Mouse (Mus musculus) 3134 (cell line): ENCODE results near the gene Mdm2.

ENCODE experiments used
- DNase-seq: peaks from one replicate; pipeline ENCODE4 v3.0.0-alpha.2; 2011; ENCODE audit warnings: low spot score; ENCODE audit not compliant: insufficient read length; ENCODE audit errors: extremely low read depth

Gene Mdm2

DNA sequence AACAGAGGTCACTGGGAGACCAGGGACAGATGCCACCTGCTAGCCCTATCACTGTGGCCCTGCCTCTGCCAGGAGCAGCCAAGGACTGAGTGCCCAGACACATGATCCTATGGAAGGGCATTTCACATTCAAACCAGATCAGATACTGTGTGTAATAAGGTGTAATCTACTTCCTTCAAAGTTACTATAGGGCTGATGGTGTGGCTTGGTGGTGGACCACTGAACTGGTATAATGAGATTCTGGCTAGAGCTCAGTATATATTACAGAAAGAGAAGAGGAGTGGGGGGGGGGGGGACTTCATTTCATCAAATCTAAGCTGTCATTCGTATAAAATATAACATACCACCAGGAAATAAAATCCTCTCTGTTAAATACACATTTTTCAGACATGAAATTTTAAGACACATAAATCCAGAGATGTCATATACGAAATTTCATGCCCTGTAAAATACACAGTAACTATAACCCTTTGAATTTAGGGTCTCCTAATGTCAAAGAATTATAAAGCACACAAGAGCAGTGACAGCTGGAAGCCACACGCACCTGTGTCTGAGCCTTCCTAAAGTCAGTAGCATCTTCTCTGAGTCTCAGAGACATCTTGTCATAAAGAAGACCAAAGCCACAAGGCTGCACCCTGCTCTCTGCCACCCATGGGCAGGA is 36.1 kb downstream of the Mdm2 start:
- DNase-seq, result no peak

DNA sequence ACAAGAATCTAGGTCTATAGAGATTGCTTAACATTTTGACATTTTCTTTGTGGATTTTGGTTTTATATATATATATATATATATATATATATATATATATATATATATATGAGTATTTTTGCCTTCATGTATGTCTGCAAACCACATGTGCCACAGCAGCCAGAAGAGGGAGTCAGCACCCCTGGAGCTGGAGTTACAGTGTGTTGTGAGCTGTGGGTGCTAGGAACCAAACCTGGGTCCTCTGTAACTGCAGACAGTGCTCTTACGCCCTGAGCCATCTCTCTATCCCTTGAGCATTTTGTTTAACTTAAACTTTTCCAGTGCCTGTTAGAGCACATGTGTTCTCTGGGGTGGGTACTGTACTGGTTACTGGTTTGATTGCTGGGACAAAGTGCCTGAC is 36.6 kb downstream of the Mdm2 start:
- no peak for DNase-seq

DNA sequence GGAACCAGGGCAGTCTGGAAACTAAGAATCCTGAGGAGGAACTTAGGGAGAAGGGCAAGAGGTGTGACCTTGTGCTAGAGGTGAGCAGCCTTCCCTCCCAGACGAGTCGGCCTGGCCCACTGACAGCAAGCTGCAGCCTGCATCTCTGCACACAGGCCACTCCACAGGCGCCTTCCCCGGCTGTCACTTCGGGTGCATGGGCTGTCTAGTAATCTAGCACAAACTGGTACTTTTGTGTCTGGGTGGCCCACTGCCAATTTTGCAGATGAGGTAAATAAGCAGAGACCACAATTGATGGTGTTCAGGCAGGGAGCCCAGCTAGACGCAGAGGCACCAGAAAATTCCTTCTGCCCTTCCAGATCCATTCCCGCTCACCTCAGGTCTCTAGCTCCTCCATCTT is 37.9 kb downstream of the Mdm2 start:
- DNase-seq, result no peak

DNA sequence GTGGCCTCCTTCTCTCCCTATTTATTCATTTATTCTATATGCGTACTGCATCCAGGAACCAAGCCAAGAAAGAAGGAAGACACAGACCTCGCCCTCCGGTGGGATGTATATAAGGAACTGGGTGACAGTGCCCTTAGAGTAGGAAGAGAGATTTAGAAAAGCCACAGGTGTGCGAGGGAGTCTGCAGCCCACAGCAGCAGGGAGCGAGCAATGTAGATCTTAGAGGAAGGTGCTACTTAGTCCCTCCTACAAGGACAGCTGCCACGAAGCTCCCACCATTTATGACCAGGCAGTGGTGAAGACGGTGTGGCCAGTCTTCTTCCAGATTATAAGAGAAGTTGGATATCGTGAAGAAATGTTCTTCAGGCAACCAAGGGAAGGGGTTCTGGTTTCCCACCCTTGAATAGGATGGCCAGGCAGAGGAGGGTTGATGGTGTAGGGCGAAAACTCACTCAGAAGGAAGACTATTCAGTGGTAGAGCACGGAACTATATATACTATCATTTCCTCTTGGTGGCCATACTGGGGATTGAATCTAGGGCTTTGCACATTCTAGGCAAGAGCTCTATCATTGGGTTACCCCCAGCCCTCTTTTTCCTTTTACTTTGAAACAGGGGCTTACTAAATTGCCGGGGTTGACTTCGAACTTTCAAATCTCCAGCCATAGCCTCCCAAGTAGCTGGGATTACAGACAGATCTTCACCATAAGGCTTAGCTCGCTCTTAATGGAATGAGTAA is 38.5 kb downstream of the Mdm2 start:
- DNase-seq, result no peak

DNA sequence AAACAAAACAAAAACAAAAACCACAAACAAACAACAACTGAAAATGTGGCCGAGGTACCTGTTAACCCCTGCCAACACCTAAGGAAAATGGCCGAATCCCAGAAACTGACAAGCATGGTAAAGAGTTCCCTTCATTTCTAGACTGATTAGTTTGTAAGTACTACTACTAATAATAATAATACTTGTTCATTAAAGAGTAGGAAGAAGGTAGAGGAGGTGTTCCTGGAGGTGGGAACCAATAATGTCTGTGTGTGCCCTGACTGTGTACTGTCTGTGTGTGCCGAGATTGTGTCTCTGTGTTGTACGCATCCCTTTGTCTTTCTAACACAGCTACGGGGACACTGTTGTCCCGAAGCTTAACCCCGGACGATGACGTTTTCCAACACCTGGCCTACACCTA is 39.3 kb downstream of the Mdm2 start:
- no peak for DNase-seq

DNA sequence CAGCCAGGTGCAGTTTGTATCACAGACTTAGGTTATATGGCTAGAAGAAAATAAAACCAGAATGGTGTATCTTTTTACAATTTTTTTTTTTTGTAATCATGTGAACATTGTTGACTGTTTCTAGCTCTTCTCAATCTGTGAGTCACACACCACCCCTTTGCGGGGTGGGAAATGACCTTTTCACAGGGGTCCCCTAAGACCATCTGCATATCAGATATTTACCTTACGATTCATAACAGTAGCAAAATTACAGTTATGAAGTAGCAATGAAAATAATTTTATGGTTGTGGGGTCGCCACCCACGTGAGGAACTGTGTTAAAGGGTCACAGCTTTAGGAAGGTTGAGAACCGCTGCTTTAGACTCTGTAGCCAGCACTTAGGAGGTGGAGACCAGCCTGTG is 39.8 kb downstream of the Mdm2 start:
- DNase-seq, result no peak

DNA sequence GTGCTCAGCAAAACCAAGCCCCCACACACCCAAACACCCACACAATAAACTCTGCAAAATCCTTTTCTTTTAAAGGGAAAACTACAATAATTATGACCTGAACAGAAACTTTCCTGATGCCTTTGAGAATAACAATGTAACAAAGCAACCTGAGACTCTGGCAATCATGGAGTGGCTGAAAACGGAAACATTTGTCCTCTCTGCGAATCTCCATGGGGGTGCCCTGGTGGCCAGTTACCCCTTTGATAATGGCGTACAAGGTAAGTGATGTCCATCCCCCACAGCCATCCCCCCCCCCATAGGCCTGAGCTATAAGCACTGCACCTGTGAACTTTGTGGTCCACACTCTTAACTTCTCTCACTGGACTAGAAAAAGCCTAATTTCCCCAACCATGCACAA is 40.5 kb downstream of the Mdm2 start:
- no peak for DNase-seq

DNA sequence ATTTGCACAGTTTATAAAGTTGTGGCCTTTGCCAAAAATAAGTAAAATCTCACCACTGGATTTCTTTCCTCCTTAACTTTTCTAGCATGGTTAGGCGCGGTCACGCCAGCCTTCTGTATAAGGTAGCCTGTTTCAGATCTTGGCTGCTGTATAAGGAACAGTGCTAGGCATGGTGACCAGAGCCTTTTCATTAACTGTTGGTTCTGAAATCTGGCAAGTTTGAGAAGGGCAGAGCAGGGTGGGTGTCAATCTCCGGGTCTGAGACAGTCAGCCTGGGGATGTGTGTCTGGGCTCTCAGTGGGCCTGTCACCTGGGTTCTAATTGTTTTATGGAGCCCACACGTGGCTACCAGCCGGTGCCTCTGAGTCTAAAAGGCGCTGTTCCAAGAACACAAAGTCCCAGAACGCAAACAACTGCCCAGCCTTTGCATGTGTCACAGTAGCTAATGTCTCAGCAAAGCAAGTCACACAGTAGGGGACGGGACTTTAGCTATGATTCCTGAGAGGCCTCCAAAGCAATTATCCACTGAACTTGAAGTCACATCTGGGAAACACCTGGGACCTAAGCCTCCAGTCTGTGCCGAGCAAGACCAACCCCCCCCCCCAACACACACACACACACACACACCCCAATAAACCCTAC is 41.0 kb downstream of the Mdm2 start:
- DNase-seq, result no peak

DNA sequence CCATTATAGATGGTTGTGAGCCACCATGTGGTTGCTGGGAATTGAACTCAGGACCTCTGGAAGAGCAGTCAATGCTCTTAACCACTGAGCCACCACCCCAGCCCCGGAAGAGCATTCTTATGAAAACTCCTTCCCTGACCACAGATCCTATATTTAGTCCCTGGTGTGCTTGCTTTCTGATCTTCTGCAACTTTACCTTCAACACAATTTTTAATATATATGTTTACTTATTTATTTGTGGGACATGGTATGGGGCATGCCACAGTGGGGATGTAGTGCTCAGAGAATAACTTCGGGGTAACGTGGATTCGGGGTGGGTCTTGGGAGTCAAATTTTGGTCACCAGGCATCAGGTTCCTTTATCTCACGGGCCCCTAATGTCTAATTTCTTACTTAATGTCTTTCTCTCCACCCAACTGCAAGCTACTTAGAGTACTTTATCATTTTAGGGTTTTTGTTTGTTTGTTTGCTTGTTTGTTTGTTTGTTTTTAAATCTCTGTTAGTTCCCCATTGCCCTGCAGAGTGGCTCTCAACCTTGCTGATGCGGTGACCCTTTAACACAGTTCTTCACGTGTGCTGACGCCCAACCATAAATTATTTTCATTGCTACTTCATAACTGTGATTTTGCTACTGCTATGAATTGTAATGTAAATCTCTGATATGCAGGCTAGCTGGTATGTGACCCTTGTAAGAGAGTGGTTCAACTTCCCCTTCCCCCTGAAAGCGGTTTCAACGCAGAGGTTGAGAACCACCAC is 41.8 kb downstream of the Mdm2 start:
- no peak for DNase-seq

DNA sequence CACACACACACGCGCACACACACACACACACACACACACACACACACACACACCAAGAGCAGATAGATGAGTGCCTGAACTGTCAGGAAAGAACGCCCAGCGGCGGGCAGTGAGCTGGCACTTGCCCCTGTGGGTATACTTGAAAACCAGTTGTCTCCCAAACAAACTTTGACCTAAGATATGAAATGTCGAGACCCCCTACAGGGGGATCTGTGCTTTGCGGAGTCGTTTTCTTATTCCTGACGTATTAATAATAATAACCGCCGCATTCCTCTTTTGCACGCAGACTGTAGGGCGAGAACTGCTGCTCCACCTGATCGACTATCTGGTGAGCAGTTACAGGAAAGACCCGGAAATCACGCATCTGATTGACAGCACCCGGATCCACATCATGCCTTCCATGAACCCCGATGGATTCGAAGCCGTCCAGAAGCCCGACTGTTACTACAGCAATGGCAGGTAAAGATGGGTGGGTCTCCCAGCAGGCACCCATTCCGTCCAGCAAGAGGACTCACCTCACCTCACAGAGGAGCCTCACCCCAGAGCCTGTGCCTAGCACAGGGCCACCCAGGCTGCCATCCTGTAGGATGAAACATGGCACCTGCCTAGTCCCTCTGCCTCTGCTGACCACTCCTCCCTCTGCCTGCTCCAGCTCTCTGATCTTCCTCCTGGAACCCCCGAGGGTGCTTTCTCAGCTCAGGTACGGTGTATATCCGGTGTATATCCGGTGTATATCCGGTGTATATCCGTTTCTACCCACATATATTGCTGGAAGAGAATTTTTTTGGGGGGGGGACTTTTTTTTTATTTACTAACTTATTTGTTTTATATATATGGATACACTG is 42.7 kb downstream of the Mdm2 start:
- DNase-seq, result no peak

DNA sequence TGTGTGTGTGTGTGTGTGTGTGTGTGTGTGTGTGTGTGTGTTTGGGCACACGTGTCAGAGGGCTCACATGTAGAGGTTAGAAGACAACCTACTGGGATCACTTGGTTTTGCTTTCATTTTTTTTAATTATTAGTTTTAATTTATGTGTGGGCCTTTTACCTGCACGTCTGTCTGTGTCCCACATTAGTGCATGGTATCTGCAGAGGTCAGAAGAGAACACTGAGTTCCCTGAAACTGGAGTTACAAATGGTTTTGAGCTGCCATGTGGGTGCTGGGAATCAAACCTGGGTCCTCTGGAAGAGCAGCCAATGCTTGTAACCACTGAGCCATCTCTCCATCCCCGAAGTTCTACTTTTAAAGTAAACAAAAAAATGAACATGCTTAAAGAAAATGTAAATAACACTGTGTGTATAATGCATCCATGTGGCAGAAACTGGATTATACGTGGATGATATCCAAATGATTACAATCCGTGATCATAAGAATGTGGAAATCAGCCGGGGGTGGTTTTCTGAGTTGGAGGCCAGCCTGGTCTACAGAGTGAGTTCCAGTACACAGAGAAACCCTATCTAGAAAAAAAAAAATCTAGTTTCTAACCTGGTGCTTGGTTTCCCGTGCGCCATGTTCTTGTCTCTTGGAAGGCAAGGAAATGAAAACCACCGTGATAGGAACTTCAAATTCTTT is 43.5 kb downstream of the Mdm2 start:
- no peak for DNase-seq

DNA sequence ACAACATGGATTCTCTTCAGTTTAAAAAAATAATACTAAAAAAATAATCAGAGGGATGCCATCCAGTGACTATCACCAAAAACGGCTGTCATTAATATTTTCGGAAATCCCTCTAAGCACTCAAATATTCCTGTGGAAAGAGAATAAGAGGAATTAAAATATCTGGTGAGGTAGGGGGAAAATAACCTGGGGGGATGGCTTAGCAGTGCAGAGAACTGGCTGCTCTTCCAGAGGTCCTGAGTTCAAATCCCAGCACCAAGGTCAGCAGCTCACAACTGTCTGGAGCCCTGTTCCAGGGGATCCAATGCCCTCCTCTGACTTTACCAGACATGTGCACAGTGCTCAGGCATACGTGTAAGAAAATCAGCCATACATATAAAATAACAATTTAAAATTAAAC is 44.2 kb downstream of the Mdm2 start:
- DNase-seq, result no peak

DNA sequence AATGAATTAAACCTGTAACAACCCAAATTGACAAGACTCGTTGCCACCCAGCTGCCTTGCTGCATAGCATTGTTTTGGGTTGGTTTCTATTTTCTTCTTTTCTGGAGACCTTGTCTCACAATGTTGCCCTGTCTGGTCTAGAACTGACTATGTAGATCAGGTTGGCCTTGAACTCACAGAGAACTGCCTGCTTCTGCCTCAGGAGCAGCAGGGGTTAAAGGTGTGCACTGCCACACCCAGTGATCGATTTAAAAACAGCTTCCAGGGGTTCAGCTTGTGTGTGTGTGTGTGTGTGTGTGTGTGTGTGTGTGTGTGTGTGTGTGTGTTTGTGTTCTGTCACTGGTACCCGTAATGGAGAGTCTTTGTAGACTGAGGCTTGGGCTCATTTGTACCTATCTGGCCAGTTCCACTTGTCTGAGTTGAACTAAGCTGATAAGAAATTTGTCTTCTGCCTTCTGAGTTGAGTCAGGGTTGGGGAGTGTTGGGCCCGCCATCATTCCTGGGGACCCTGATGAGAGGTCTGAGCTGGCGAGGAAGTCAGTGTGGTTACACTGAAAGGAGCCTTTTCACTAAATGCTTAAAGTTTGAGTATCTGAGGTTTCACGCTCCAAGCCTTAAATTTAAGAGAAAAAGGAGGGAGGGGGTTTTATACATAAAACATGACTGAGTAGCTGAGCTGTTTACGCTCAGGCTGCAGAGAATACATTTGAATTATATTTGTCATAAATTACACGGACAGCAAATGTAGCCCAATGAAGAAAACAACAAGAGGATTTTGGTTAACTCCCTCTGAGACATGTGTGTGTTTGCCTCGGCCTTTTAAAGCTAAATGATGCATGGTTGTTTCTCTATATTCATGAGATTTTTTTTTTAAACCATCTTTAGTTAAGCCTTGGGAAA is 44.9 kb downstream of the Mdm2 start:
- no peak for DNase-seq

DNA sequence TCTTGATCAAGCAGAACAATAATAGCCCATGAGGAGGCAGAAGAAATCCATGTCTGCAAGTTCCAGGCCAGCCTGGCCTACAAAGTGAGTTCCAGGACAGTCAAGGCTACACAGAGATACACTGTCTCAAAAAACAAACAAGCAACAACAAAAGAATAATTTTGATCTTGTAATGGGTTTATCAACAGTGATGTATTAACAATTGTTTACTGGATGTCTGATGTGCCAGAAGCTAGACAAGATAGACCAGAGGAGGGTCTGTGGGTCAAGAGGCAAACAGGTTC is 45.7 kb downstream of the Mdm2 start:
- DNase-seq, result no peak

DNA sequence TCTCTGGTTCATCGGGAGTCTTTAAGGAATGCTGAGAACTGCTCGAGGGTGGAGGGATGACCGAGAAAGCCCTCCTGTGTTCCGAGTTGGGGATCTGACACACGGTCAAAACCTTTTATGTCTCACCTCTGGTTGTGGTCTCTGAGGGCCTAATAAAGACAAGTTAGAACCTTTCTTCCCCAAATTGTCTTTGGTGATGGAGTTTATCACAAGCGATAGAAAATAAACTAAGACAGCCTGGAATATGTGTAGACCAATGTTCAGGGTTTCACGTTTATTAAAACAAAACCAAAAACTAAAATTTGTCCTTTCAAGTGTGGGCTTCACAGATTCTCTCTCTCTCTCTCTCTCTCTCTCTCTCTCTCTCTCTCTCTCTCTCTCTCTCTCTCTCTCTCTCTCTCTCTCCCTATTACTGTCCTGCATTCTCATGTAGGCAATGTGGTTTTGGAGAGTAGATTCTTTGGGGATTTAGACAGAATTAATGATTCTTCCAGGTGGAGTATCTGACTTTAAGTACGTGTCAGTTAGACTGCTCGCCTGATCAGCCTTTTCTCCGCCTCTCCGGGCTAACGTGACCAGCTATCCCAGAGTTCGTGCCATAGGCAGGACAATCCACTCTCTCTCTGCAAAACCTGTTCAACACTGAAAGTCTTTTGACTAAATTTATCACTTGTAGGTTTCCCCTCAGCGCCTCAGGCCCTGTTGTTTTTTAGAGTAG is 46.2 kb downstream of the Mdm2 start:
- no peak for DNase-seq

DNA sequence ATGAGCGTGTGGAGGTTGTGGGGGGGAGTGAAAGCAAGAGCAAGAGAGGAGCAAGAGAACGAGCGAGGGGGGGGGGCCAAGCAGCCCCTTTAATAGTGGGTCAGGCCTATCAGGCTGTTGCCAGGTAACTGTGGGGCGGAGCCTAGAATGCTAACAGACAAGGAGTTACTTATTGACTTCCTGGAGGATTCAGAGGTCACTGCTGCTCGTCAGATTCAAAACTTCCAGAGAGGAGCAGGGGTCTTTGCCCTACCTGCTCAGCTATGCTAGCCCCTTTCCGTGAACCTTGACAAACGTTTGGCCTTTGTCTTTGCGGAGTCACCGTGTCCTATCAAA is 46.7 kb downstream of the Mdm2 start:
- no peak for DNase-seq

DNA sequence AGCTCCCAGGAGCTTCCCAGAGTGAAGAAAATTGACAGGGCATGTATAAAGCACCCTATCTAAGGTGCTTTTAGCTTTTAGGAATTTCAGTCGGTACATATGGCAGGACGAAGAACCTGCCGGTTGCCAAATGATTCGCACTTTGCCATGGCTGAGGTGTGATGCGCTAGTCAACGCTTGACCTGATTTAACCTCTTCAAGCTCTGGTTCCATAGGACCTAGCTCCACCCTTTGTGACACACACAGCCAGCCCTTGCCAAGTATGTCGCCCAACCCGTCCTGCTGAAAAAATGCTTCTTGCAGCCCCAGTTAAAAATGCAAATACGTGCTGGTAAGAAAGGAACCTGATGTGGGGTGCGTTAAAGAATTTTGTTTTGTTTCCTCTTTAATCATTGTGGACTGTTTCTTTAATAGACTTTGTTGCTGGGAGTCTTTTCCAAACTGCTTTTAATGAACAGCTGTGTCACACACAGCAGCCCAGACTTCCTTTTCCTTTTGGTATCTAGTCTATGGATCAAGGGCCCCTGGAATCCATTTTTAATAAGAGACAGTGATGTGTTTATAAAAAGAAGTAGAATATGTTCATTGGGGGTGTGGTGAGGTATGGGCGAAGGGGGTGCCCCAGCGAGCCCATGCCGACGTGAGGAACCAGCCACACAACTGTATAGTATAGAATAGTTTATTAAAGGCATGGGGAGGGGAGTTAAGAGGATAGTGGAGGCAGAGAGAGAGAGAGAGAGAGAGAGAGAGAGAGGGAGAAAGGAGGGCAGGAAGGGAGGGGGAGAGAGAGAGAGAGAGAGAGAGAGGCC is 47.3 kb downstream of the Mdm2 start:
- DNase-seq, result no peak
